Mouse (Mus musculus) limb, embryonic 10.5 days (tissue): ENCODE results near the gene Slc6a12. TPM values are rescaled to one million over a fixed set of nuclear protein-coding genes. Genes with fewer than 3 reads are reported as not detected.
"Not testable (repeated sequence)": the region's sequence is repeated elsewhere in the genome, so short reads cannot be mapped to it uniquely, and the experiment has no call there.

Experiments
- DNase-seq: peaks from one replicate; pipeline ENCODE4 v3.0.0-alpha.2; 2017; ENCODE audit warnings: low spot score
- H3K27ac ChIP-seq: fragments of 300-500 bp; sonication (generic); 2 replicates; pipeline ENCODE4 v1.5.1; 2016; ENCODE audit warnings: mild to moderate bottlenecking
- H3K27me3 ChIP-seq: fragments of 300-500 bp; sonication (generic); 2 replicates; pipeline ENCODE4 v1.6.1; 2016; ENCODE audit warnings: low read depth, mild to moderate bottlenecking; ENCODE audit not compliant: poor library complexity, severe bottlenecking
- H3K36me3 ChIP-seq: fragments of 300-500 bp; sonication (generic); 2 replicates; pipeline ENCODE4 v1.6.1; 2016; ENCODE audit warnings: mild to moderate bottlenecking, moderate library complexity
- H3K4me1 ChIP-seq: fragments of 300-500 bp; sonication (generic); 2 replicates; pipeline ENCODE4 v1.6.1; 2016
- H3K4me3 ChIP-seq: fragments of 300-500 bp; sonication (generic); 2 replicates; pipeline ENCODE4 v1.5.1; 2016; ENCODE audit warnings: mild to moderate bottlenecking, moderate library complexity
- H3K9me3 ChIP-seq: fragments of 300-500 bp; sonication (generic); replicated peaks from 2 replicates; pipeline ENCODE4 v1.6.1; 2016; ENCODE audit warnings: mild to moderate bottlenecking
- WGBS: fragments of 180-500 bp; shearing (Covaris S2); methylation state at CpG from one replicate; pipeline ENCODE4 v1.1.7; 2016; 5-methylcytosine and 5-hydroxymethylcytosine counted together
- polyA plus RNA-seq: library from polyadenylated mRNA; unstranded; fragments of >200 nt; fragmentation: Nextera tagmentation; extraction: Ambion mirVana; gene quantifications from 2 replicates; pipeline ENCODE4 v1.2.1, GENCODE M21; 2016

The Slc6a12 gene
- polyA plus RNA-seq, 1 experiment from 2014 or later: 0.55 TPM

DNA sequence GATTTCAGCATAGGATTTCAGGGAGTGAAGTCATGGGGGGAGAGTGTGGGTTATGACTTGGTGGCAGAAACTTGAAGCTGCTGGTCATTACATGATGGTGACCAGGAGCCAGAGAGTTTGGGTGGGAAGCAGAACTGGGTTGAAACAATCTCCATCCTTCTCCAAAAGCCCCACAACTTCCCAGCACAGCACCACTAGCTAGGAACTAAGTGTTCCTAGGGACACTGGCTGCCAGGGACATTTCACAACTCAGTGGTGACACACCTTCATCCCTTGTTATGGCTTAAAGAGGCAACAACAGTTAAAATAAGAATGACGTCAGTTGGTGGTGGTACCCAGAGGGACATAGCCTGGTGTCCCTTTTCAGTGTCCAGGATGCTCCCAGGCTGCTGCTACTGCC is 13.2 kb downstream of the Slc6a12 start:
- Histone ChIP-seq H3K4me1 (no peaks in the 10 kb centered on the region), H3K4me3 (no peak overlapping the region), H3K27ac (no peak overlapping the region), H3K36me3 (no peaks in the 10 kb centered on the region), H3K27me3 (no peaks in the 10 kb centered on the region), H3K9me3 (no peaks in the 10 kb centered on the region)
- WGBS: 74% methylated on average over 1 of the region's 1 CpGs
- DNase-seq: no peak

DNA sequence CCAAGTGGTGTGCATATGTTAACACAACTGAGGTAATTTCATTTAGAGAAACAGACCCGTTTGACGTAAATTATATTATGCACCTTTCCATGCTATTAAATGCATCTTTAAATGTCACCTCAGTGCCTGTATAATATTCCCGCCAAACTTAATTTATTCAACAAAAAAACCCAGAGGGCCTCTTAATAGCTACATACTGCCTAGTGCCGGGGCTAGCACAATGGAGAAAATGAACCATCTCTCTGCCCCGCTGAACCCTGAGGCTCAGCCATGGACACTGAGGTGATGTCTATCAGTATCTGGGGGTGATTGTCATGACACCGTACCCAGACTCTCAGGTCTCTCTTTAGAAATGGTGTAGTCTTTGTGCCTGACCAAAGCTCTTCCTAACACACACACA is 14.4 kb downstream of the Slc6a12 start:
- H3K27me3 ChIP-seq: 0 out of 2 replicates have a peak, but pooled peaks cover 4% of the 10 kb centered on the region
- 91% methylated on average over 6 of the region's 6 CpGs for WGBS

DNA sequence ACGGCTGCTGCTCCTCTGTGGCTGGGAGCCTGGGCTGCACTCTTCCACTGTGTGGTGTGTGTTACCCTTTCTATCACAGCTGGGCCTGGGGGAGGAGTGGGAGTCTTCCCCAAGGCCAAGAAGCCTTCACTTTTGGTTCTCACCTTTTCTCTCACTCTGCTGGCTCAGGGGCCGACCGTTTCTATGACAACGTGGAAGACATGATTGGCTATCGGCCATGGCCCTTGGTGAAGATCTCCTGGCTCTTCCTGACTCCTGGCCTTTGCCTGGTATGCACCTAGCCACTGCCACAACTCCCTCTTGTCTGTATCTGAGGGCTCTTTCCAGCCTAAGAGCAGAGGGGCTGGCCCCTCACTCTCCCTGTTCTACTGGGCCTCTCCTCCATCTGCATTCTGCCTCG is 20.2 kb downstream of the Slc6a12 start:
- Histone ChIP-seq H3K36me3 (no peaks in the 10 kb centered on the region), H3K27ac (no peak overlapping the region), H3K4me1 (no peaks in the 10 kb centered on the region), H3K4me3 (no peak overlapping the region), H3K27me3 (0 out of 2 replicates have a peak, but pooled peaks cover 8% of the 10 kb centered on the region), H3K9me3 (no peaks in the 10 kb centered on the region)
- no peak for DNase-seq
- WGBS: 77% methylated on average over 6 of the region's 6 CpGs

More for the DNA sequence above, 14.4 kb downstream of the Slc6a12 start:
- no peak for DNase-seq
- H3K27ac ChIP-seq: no peak overlapping the region
- H3K9me3 ChIP-seq: no peaks in the 10 kb centered on the region
- H3K4me3 ChIP-seq: no peak overlapping the region
- H3K36me3 ChIP-seq: no peaks in the 10 kb centered on the region
- no peaks in the 10 kb centered on the region for H3K4me1 ChIP-seq

DNA sequence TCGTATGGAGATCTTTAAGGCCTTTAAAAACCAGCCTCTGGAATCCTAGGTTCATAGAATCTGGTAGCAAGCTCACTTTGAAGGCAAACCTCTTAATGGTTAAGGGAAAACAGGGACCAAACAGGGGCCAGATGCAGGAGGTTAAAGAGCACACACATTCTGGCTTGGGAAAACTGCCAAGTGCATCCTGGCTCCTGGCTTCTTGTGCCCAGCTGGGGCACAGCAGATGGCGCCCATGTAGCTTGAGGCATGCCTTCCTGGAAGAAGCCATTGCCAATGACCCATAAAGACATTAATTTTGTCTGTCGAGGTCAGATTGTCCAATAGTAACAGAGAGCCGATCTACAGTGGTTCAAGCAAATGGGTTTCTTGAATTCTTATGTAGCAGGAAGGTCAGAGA is 21.1 kb downstream of the Slc6a12 start:
- 86% methylated on average over 4 of the region's 4 CpGs for WGBS
- no peaks in the 10 kb centered on the region for H3K9me3 ChIP-seq
- no peaks in the 10 kb centered on the region for H3K36me3 ChIP-seq
- H3K4me1 ChIP-seq: no peaks in the 10 kb centered on the region
- H3K4me3 ChIP-seq: no peak overlapping the region
- DNase-seq: no peak
- 0 out of 2 replicates have a peak, but pooled peaks cover 8% of the 10 kb centered on the region for H3K27me3 ChIP-seq
- H3K27ac ChIP-seq: no peak overlapping the region

DNA sequence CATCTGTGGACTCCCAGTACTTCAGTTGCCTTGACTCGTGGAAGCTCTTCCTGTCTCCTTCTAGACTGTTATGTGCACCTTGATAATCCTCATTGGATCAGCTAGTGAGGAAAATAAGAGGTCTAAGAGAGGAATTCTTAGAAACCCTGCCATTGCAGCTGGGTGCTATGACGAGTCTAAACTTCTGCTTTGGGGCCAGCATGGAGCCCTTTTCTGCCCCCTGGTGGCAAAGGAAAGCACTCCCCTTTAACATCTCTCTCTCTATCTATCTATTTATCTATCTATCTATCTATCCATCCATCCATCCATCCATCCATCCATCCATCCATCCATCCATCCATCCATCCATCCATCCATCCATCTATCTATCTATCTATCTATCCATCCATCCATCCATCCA is 23.7 kb downstream of the Slc6a12 start:
- H3K27me3 ChIP-seq, H3K27ac ChIP-seq, H3K36me3 ChIP-seq, H3K9me3 ChIP-seq, DNase-seq, H3K4me1 ChIP-seq, H3K4me3 ChIP-seq: not testable (repeated sequence)
- WGBS: 25% methylated on average over 2 of the region's 2 CpGs

DNA sequence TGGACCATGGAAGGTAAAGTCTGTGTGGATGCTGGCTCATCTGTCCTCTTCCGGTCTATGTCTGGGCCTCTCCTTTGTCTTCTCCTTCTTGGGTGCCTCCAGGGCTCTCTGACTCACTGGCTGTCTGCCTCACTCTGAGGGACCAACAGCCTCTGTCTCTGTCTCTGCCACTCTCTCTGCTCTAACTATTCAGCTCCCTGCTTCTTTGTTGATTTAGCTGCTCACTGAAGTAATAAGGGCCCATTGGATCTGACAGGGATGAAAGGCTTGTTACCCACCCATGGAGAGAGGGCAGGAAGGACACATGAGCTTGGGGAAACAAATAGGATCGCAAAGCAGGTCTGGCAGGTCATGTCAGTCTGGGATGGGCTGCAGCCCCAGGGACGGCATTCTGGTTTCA is 24.2 kb downstream of the Slc6a12 start:
- DNase-seq: no peak
- Histone ChIP-seq H3K4me3 (no peak overlapping the region), H3K36me3 (no peaks in the 10 kb centered on the region), H3K4me1 (no peaks in the 10 kb centered on the region), H3K27ac (no peak overlapping the region), H3K27me3 (0 out of 2 replicates have a peak, but pooled peaks cover 4% of the 10 kb centered on the region), H3K9me3 (no peaks in the 10 kb centered on the region)
- 59% methylated on average over 3 of the region's 3 CpGs for WGBS

DNA sequence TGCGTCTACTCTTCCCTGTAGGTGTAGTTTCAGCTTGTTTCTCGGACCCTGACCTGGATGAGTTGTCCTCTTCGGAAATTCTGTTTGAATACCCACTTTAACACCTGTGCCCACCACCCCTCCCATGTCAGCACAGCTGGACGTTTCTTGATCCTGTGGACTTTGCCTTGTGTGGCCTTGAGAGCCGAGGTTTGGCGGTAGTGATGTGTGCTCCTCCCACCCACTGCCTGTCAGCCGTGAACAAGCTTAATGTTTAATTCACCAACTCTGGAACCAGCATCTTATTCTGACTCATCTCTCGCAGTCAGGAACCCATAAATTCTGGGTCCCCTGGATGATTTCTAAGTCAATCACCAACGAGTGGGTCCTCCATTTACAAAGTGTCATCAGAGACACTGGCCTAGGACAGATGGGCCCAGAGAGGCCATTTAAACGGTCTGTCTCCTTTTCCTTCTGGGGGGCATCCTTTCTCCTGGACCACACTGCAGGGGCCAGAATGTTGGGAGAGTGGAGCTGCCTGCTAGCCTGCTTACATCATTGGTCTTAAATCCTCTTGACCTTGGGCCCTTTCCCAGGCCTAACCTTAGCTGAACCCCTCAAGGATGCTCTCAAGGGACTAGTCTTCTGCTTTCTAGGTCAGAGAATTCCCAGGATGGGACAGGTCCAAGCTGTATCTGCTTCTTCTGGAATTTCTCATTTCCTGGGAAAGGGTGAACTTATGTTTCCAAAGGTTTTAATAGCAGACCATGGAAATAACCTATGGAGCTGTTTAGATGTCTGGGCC is 28.5 kb downstream of the Slc6a12 start:
- DNase-seq: no peak
- no peak overlapping the region for H3K27ac ChIP-seq
- H3K27me3 ChIP-seq: 0 out of 2 replicates have a peak, but pooled peaks cover 5% of the 10 kb centered on the region
- 81% methylated on average over 10 of the region's 10 CpGs for WGBS
- no peaks in the 10 kb centered on the region for H3K9me3 ChIP-seq
- no peaks in the 10 kb centered on the region for H3K4me1 ChIP-seq
- no peaks in the 10 kb centered on the region for H3K36me3 ChIP-seq
- no peak overlapping the region for H3K4me3 ChIP-seq

DNA sequence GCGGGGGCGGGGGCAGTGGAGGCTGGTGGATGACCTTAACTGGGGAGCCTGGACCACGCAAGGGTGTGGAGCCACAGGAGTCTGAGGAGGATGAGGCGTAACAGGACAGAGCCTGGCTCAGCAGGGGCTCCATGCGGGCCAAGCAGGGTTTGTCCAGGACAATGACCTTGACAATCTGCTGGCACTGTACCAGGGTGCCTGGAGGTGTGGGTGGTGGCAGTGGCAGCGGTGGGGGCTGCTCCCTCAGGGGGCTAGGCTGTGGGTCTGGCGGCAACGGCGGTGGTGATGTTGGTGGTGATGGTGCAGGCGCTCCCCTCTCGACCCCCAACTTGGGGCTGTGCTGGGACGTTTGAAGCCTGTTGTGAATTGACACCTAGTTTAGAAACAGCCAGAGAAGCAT is 33.3 kb downstream of the Slc6a12 start:
- no peaks in the 10 kb centered on the region for H3K36me3 ChIP-seq
- no peaks in the 10 kb centered on the region for H3K4me1 ChIP-seq
- H3K27me3 ChIP-seq: peaks cover 15% of the 10 kb centered on the region; the same call in 1 of the 2 replicates
- H3K27ac ChIP-seq: no peak overlapping the region
- DNase-seq: no peak
- WGBS: 53% methylated on average over 12 of the region's 12 CpGs
- no peaks in the 10 kb centered on the region for H3K9me3 ChIP-seq
- no peak overlapping the region for H3K4me3 ChIP-seq

DNA sequence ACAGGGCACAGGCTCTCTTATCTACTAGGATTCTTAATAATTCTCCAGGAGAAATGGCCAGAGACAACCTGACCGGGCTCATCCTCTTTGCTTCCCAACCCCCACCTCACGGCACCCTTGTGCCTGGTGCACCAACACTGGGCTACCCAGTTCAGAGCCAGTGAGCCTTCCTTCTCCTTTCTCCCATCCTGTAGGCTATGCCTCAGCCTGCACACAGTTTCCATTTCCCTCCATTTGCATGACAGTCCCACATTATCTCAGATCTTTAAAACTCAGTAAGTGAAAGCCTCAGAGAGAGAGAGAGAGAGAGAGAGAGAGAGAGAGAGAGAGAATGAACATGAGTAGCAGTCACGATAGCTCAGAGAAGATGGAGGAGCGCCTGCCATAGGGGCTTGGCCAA is 35.4 kb downstream of the Slc6a12 start:
- Histone ChIP-seq H3K27me3 (peaks cover 15% of the 10 kb centered on the region; the same call in 1 of the 2 replicates), H3K36me3 (no peaks in the 10 kb centered on the region), H3K27ac (no peak overlapping the region), H3K4me1 (no peaks in the 10 kb centered on the region), H3K4me3 (no peak overlapping the region), H3K9me3 (no peaks in the 10 kb centered on the region)
- 71% methylated on average over 4 of the region's 4 CpGs for WGBS
- DNase-seq: no peak

DNA sequence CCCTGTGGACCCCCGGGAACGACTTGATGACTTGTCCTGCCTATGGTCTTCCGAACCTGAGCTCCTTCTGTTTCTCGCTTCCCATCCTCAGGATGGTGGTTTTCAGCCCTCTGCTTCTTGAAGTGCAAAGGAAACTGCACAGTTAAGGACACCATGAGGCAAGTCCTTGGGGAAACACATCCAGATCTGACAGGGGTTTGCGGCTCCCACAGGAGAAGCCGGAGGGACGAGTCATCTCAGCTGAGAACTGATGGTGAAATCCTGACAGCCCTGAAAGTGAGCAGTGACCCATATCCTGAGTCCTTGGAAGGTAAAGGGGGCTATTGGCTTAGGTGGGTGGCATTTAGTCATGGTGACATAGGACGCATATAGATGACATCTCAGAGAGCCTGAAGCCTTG is 37.7 kb downstream of the Slc6a12 start:
- no peaks in the 10 kb centered on the region for H3K36me3 ChIP-seq
- no peak for DNase-seq
- 89% methylated on average over 8 of the region's 8 CpGs for WGBS
- H3K4me3 ChIP-seq: no peak overlapping the region
- H3K9me3 ChIP-seq: no peaks in the 10 kb centered on the region
- peaks cover 14% of the 10 kb centered on the region for H3K4me1 ChIP-seq
- H3K27ac ChIP-seq: no peak overlapping the region
- H3K27me3 ChIP-seq: peaks cover 24% of the 10 kb centered on the region; the same call in 1 of the 2 replicates

DNA sequence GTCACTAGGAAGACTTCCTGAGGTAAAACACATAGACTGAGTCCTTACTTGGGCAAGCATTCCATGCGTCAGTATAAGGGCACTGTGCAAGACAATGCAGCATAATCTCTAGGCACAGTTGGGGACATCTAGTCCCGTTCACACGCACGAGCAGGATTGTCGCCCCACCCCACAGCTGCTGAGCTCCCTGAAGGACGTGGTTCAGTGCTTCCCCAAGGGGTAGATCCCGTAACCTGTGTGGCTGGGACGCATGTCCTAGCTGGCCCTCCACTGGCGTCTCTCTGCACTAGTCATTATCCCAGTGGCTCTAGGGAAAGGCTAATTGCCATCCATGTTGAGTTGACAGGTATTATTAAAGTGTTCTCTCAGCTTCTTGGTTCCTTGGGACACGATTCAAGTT is 39.2 kb downstream of the Slc6a12 start:
- no peak for DNase-seq
- Histone ChIP-seq H3K4me1 (peaks cover 14% of the 10 kb centered on the region), H3K4me3 (no peak overlapping the region), H3K27me3 (peaks cover 28% of the 10 kb centered on the region; the same call in 1 of the 2 replicates), H3K36me3 (no peaks in the 10 kb centered on the region), H3K9me3 (no peaks in the 10 kb centered on the region), H3K27ac (no peak overlapping the region)
- WGBS: 60% methylated on average over 10 of the region's 10 CpGs

DNA sequence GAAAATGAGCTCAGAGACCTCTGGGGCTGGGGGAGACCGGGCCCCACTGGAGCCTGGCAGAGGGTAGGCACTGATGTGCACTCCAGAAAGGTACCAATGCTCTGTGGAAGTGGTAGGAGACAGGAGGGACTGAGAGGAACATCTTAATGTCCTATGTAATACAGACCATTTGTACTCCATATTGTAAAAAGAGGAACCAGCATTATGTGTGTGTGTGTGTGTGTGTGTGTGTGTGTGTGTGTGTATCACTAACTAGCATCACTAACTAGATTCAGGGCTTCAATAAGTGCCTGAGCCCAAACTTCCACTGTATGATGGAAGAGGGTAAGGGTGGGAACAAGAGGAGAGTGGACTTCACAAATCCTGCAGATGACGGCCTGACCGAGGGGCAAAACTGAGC is 42.5 kb downstream of the Slc6a12 start:
- Histone ChIP-seq H3K27ac (no peak overlapping the region), H3K4me3 (no peak overlapping the region), H3K9me3 (no peaks in the 10 kb centered on the region), H3K36me3 (no peaks in the 10 kb centered on the region), H3K4me1 (peaks cover 14% of the 10 kb centered on the region), H3K27me3 (peaks cover 19% of the 10 kb centered on the region; the same call in 1 of the 2 replicates)
- no peak for DNase-seq
- 90% methylated on average over 3 of the region's 3 CpGs for WGBS

DNA sequence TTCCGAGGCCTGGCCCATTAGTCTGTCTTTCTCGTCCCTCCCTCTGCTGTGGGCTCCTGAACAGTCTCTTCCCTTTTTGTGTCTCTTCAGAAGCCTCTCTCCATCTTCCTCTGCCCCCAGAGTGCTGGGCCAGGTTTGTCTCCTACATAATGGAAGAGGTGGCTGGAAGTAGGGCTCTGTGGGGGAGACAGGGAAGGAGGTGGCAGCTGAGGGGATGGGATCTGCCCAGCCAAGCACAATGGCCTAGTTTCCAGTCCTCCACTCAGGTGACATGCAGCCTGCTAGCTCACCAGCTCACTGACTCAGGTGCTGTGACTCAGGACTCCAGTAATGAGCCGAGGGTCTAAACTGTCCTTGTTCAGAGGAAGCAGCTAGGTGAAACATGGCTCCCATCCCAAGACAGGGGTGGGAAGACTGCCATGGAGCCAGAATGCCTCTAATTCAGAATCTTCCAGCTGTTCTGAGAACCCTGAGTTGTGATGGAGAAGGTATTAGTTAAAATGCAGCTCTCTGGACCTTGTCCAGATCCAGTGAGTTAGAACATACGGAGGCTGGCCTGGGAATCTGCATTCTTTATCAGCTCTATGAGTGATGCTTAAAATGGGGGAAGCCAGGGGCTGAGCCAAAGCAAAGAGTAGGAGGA is 49.9 kb downstream of the Slc6a12 start:
- Histone ChIP-seq H3K27me3 (no peaks in the 10 kb centered on the region), H3K4me1 (no peaks in the 10 kb centered on the region)
- WGBS: 94% methylated on average over 4 of the region's 4 CpGs

More for the DNA sequence above, 49.9 kb downstream of the Slc6a12 start:
- Histone ChIP-seq H3K9me3 (no peaks in the 10 kb centered on the region), H3K27ac (no peak overlapping the region), H3K36me3 (no peaks in the 10 kb centered on the region), H3K4me3 (no peak overlapping the region)
- DNase-seq: no peak
